Mouse (Mus musculus): ENCODE results near the gene Dlx6. TPM values are rescaled to one million over a fixed set of nuclear protein-coding genes. Genes with fewer than 3 reads are reported as not detected.
A peak's percentile ranks its signal among the peaks of the same experiment; 100 is the strongest.

The Dlx6 gene
- not detected in 2 replicates for polyA plus RNA-seq (2014; fragmentation: Nextera tagmentation; extraction: Ambion mirVana)

DNA sequence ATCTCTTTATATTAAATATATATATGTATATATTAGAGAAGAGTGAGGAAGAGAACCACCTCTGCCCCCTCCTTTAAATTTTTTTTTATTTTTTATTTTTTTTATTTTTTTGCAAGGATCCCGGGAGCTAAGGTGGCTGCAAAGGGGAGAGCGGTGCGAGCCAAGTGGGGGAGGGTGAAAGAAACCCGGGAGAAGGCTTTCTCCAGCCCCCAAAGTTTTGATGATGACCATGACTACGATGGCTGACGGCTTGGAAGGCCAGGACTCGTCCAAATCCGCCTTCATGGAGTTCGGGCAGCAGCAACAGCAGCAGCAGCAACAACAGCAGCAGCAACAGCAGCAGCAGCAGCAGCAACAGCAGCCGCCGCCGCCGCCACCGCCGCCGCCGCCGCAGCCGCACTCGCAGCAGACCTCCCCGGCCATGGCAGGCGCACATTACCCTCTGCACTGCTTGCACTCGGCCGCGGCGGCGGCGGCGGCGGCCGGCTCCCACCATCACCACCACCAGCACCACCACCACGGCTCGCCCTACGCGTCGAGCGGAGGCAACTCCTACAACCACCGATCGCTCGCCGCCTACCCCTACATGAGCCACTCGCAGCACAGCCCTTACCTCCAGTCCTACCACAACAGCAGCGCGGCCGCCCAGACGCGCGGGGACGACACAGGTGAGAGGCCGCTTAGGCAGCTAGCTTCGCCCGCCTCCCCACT, at the start of gene Dlx6:
Dlx6 (plus strand) TSS at position 175 of the 711 bp plus-strand sequence.
- ATAC-seq (ENCODE audit: low FRiP score, low TSS enrichment) (peak; percentile 60), DNase-seq (peak; percentile 74)
- Histone ChIP-seq H3K27ac (replicated peaks; ENCODE audit: low read depth, low read length) (peak within 1 kb of the TSS; percentile 56; the same call in 1 of the 2 replicates), H3K4me2 (ENCODE audit: low read length) (peak within 1 kb of the TSS; percentile 58), H3K9ac (replicated peaks; ENCODE audit: low read length) (0 out of 2 replicates have a peak within 1 kb of the TSS, but pooled peaks have one; percentile 29), H3K4me3 (replicated peaks; ENCODE audit: low read depth, low read length) (peak within 1 kb of the TSS; percentile 35), H3K9me3 (ENCODE audit: control insufficient read depth, low read length) (no peaks in the 10 kb centered on the region), H3K4me1 (ENCODE audit: control insufficient read depth, insufficient read depth, low read length) (peaks cover 6% of the 10 kb centered on the region; the same call in 1 of the 2 replicates), H3K36me3 (ENCODE audit: control insufficient read depth, insufficient read depth, low read length) (no peaks in the 10 kb centered on the region), H3K27me3 (ENCODE audit: control insufficient read depth, insufficient read depth, low read length) (peaks cover 88% of the 10 kb centered on the region)
- WGBS: 1% methylated on average over 40 of the region's 52 CpGs

DNA sequence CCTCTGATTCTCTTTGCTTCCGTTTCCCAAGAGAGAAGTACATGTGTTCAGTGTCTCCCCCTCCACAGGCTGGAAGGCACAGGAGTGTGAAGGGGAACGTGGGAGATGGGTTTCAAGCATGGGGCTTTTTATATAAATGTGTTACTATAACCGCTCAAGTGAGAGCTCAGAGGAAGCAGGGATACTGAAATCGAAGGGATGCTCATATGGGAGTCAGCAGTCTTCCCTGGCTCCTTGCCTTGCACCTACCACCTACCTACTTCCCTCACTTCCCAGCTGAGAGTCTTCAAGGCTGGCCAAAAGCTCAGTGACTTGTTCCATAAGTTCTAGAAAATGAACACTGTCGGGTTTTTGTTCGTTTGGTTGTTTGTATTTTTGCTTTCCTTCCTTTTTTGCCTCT, 46.3 kb upstream of the Dlx6 start:
- H3K9me3 ChIP-seq (ENCODE audit: control insufficient read depth, low read length): no peaks in the 10 kb centered on the region
- H3K4me1 ChIP-seq (ENCODE audit: control insufficient read depth, insufficient read depth, low read length): 0 out of 2 replicates have a peak, but pooled peaks cover 5% of the 10 kb centered on the region
- no peak overlapping the region for H3K4me2 ChIP-seq (ENCODE audit: low read length)
- H3K36me3 ChIP-seq (ENCODE audit: control insufficient read depth, insufficient read depth, low read length): no peaks in the 10 kb centered on the region
- H3K27me3 ChIP-seq (ENCODE audit: control insufficient read depth, insufficient read depth, low read length): no peaks in the 10 kb centered on the region
- DNase-seq: no peak
- no peak overlapping the region for H3K27ac ChIP-seq (replicated peaks; ENCODE audit: low read depth, low read length)
- no peak for ATAC-seq (ENCODE audit: low FRiP score, low TSS enrichment)
- 82% methylated on average over 6 of the region's 6 CpGs for whole genome bisulfite sequencing
- H3K9ac ChIP-seq (replicated peaks; ENCODE audit: low read length): no peak overlapping the region
- H3K4me3 ChIP-seq (replicated peaks; ENCODE audit: low read depth, low read length): no peak overlapping the region

DNA sequence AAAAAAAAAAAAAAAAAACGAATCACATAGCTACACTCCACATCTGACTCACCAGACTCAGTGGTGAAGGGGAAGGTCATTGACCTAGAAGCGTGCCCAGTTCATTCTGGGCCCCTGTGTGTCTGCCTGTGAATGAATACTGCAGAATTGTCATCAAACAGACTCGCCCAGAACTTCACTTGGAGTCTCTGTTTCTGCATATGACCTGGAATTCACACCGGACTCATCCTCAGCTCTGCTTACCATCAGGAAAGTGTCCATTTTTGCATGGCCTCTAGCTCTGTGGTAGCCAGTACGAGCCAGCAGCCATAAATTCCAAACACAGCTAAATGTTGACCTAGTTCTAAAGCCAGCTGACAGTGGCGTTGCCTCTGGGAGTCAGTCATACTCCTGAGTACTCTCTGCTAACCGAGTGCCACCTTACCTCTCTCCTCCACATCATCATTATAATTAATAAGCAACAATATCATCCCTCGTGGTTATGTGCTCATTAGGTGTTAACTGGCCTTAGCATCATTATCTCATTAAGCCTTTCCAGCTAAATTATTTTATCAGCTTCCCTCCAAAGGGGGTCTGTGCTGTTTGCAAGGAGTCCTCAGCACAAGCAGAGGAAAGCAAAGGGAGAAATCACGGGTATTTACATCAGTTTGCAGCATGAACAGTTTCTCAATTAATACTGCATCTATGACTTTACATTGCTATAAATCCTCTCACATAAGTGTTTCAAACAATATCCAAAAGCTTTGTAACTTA, 44.9 kb upstream of the Dlx6 start:
- H3K4me3 ChIP-seq (replicated peaks; ENCODE audit: low read depth, low read length): no peak overlapping the region
- no peaks in the 10 kb centered on the region for H3K36me3 ChIP-seq (ENCODE audit: control insufficient read depth, insufficient read depth, low read length)
- H3K9me3 ChIP-seq (ENCODE audit: control insufficient read depth, low read length): no peaks in the 10 kb centered on the region
- ATAC-seq (ENCODE audit: low FRiP score, low TSS enrichment): no peak
- DNase-seq: no peak
- H3K27me3 ChIP-seq (ENCODE audit: control insufficient read depth, insufficient read depth, low read length): no peaks in the 10 kb centered on the region
- no peak overlapping the region for H3K4me2 ChIP-seq (ENCODE audit: low read length)
- 63% methylated on average over 9 of the region's 9 CpGs for WGBS
- H3K27ac ChIP-seq (replicated peaks; ENCODE audit: low read depth, low read length): no peak overlapping the region
- H3K4me1 ChIP-seq (ENCODE audit: control insufficient read depth, insufficient read depth, low read length): 0 out of 2 replicates have a peak, but pooled peaks cover 5% of the 10 kb centered on the region
- H3K9ac ChIP-seq (replicated peaks; ENCODE audit: low read length): no peak overlapping the region

DNA sequence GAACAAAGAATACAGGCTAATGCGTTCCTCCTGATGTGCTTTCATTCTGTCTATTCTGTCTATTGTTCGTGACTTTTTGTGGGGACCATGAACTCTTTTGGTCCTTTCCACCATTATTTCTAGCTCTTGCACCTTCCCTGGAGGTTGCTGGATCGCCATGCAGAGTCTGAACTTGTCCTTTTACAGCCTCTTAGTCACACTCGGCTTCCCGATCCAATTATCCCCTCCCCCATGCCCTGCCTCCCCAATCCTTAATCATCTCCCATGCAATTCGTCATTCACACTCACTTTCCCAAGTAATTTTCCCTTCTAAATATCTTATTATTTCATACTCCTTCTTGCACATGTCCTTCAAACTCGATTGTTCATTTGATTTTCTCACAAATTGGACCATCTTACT, 44.0 kb upstream of the Dlx6 start:
- H3K27ac ChIP-seq (replicated peaks; ENCODE audit: low read depth, low read length): no peak overlapping the region
- 14% methylated on average over 7 of the region's 7 CpGs for WGBS

DNA sequence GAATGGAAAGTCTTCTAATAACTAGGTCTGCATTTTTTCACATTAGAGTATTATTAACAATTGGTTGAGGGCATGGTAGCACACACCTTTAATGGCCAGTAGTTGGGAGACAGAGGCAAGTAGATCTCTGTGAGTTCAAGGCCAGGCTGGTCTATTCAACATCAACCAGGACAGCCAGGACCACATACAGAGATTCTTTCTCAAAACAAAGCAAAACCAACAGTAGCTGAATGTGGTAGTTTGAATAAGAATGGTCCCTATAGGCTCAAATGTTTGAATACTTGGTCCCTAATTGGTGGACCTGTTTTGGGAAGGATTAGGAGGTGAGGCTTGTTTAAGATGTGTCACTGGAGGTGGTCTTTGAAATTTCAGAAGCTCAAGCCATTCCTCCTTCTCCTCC, 37.8 kb upstream of the Dlx6 start:
- no peak overlapping the region for H3K27ac ChIP-seq (replicated peaks; ENCODE audit: low read depth, low read length)
- H3K4me1 ChIP-seq (ENCODE audit: control insufficient read depth, insufficient read depth, low read length): no peaks in the 10 kb centered on the region
- no peaks in the 10 kb centered on the region for H3K9me3 ChIP-seq (ENCODE audit: control insufficient read depth, low read length)
- H3K36me3 ChIP-seq (ENCODE audit: control insufficient read depth, insufficient read depth, low read length): no peaks in the 10 kb centered on the region
- no peaks in the 10 kb centered on the region for H3K27me3 ChIP-seq (ENCODE audit: control insufficient read depth, insufficient read depth, low read length)
- no peak for DNase-seq
- no peak overlapping the region for H3K4me3 ChIP-seq (replicated peaks; ENCODE audit: low read depth, low read length)
- H3K4me2 ChIP-seq (ENCODE audit: low read length): no peak overlapping the region
- ATAC-seq (ENCODE audit: low FRiP score, low TSS enrichment): no peak
- H3K9ac ChIP-seq (replicated peaks; ENCODE audit: low read length): no peak overlapping the region

More for the DNA sequence above, 44.0 kb upstream of the Dlx6 start:
- ATAC-seq (ENCODE audit: low FRiP score, low TSS enrichment) (no peak), DNase-seq (peak; percentile 37)
- peak overlapping the region; percentile 25 for H3K4me2 ChIP-seq (ENCODE audit: low read length)
- no peak overlapping the region for H3K9ac ChIP-seq (replicated peaks; ENCODE audit: low read length)
- no peak overlapping the region for H3K4me3 ChIP-seq (replicated peaks; ENCODE audit: low read depth, low read length)
- H3K36me3 ChIP-seq (ENCODE audit: control insufficient read depth, insufficient read depth, low read length): no peaks in the 10 kb centered on the region
- H3K9me3 ChIP-seq (ENCODE audit: control insufficient read depth, low read length): no peaks in the 10 kb centered on the region
- no peaks in the 10 kb centered on the region for H3K27me3 ChIP-seq (ENCODE audit: control insufficient read depth, insufficient read depth, low read length)
- 0 out of 2 replicates have a peak, but pooled peaks cover 5% of the 10 kb centered on the region for H3K4me1 ChIP-seq (ENCODE audit: control insufficient read depth, insufficient read depth, low read length)

DNA sequence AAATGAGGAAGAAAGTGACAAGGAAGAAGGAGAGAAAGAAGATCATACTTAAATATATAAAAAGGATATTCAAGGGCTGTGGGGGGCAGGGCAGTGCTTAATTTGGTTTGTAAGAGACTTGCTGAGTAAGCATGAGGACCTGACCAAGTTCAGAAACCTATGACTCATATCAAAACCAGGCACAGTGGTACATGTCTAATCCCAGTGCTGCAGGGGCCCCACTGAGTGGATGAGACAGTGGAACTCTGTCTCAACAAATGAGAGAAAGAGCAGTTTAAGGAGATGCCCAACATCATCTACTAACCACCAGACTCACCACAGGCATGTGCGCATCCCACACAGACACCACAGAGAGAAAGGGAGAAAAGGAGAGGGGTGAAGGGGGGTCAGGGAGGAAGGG, 36.3 kb upstream of the Dlx6 start:
- ATAC-seq (ENCODE audit: low FRiP score, low TSS enrichment) (no peak), DNase-seq (no peak)
- H3K9ac ChIP-seq (replicated peaks; ENCODE audit: low read length): no peak overlapping the region
- H3K9me3 ChIP-seq (ENCODE audit: control insufficient read depth, low read length): no peaks in the 10 kb centered on the region
- no peaks in the 10 kb centered on the region for H3K36me3 ChIP-seq (ENCODE audit: control insufficient read depth, insufficient read depth, low read length)
- H3K4me1 ChIP-seq (ENCODE audit: control insufficient read depth, insufficient read depth, low read length): no peaks in the 10 kb centered on the region
- WGBS: 77% methylated on average over 1 of the region's 1 CpGs
- no peak overlapping the region for H3K27ac ChIP-seq (replicated peaks; ENCODE audit: low read depth, low read length)
- H3K4me2 ChIP-seq (ENCODE audit: low read length): no peak overlapping the region
- H3K4me3 ChIP-seq (replicated peaks; ENCODE audit: low read depth, low read length): no peak overlapping the region
- no peaks in the 10 kb centered on the region for H3K27me3 ChIP-seq (ENCODE audit: control insufficient read depth, insufficient read depth, low read length)

DNA sequence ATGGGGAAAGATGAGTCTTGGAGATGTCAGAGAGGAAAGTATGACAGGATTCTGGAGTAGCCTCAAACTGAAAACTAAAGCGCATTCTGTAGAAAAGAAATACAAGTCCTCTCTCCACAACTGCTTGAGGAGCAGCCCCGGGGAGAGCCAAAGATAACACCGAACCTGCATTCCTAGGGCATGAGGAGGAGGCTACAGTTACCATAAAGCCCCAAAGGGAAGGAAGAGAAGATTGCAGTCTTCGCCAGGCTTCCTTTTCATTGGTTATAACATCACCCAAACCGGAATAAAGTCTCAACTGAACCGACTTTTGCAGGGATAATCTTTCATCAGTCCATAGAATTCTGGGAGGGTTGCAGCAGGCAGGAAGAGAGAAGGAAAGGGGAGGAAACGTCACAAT, 32.7 kb upstream of the Dlx6 start:
- no peak for DNase-seq
- Histone ChIP-seq H3K27me3 (ENCODE audit: control insufficient read depth, insufficient read depth, low read length) (no peaks in the 10 kb centered on the region), H3K27ac (replicated peaks; ENCODE audit: low read depth, low read length) (no peak overlapping the region), H3K4me1 (ENCODE audit: control insufficient read depth, insufficient read depth, low read length) (no peaks in the 10 kb centered on the region), H3K9ac (replicated peaks; ENCODE audit: low read length) (no peak overlapping the region), H3K9me3 (ENCODE audit: control insufficient read depth, low read length) (no peaks in the 10 kb centered on the region), H3K4me3 (replicated peaks; ENCODE audit: low read depth, low read length) (no peak overlapping the region), H3K36me3 (ENCODE audit: control insufficient read depth, insufficient read depth, low read length) (no peaks in the 10 kb centered on the region), H3K4me2 (ENCODE audit: low read length) (no peak overlapping the region)
- ATAC-seq (ENCODE audit: low FRiP score, low TSS enrichment): no peak
- WGBS: 81% methylated on average over 7 of the region's 7 CpGs

DNA sequence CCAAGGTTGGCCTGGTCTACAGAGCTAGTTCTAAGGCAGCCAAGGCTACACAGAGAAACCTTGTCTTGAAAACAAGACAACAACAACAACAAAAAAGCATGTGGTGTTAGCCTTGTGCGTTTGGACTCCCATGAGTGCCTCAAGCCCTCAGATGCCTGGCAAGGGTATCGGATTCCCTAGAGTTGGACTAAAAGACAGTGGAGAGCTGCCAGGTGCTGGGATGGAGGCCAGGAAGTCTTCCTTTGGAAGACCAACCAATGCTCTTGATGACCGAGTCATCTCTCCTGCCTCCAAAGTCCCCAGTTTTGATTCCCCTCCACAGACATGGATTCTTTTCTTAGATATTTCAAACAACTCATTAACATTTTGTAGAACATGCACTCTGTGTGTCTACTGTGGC, 29.8 kb upstream of the Dlx6 start:
- no peak overlapping the region for H3K27ac ChIP-seq (replicated peaks; ENCODE audit: low read depth, low read length)
- H3K4me2 ChIP-seq (ENCODE audit: low read length): no peak overlapping the region
- ATAC-seq (ENCODE audit: low FRiP score, low TSS enrichment): no peak
- H3K9me3 ChIP-seq (ENCODE audit: control insufficient read depth, low read length): no peaks in the 10 kb centered on the region
- no peaks in the 10 kb centered on the region for H3K27me3 ChIP-seq (ENCODE audit: control insufficient read depth, insufficient read depth, low read length)
- H3K4me3 ChIP-seq (replicated peaks; ENCODE audit: low read depth, low read length): no peak overlapping the region
- no peak overlapping the region for H3K9ac ChIP-seq (replicated peaks; ENCODE audit: low read length)
- 97% methylated on average over 3 of the region's 3 CpGs for whole genome bisulfite sequencing
- H3K4me1 ChIP-seq (ENCODE audit: control insufficient read depth, insufficient read depth, low read length): no peaks in the 10 kb centered on the region
- H3K36me3 ChIP-seq (ENCODE audit: control insufficient read depth, insufficient read depth, low read length): no peaks in the 10 kb centered on the region
- no peak for DNase-seq
